Mouse (Mus musculus): ENCODE results near the gene Brd1.

GRCm38 (mm10) chr15:88680931-88681330 lies 53.1 kb downstream of the Brd1 start:
- no peak for TF ChIP-seq CTCF (IDR thresholded peaks at IDR 0.05; ENCODE audit: low read depth)
- TF ChIP-seq EP300 (IDR thresholded peaks at IDR 0.05; ENCODE audit: low read depth), result no peak

All from heart, postnatal 0 days (tissue).